Mouse (Mus musculus) neural tube, embryonic 10.5 days (tissue): ENCODE data around the gene Ebpl.
"Not testable (repeated sequence)": the region's sequence is repeated elsewhere in the genome, so short reads cannot be mapped to it uniquely, and the experiment has no call there.

ENCODE experiments used
- DNase-seq: peaks from one replicate; pipeline ENCODE4 v3.0.0-alpha.2; 2017; ENCODE audit warnings: low spot score; ENCODE audit errors: extremely low spot score

Ebpl gene

GRCm38 (mm10) chr14:61327618-61328450, 32.4 kb downstream of the Ebpl start:
- peak; percentile 48 for DNase-seq

- DNase-seq: not testable (repeated sequence)
These were observed 33.2 kb downstream of the Ebpl start for GRCm38 (mm10) chr14:61327007-61327406.

GRCm38 (mm10) chr14:61322740-61323139, 37.5 kb downstream of the Ebpl start:
- no peak for DNase-seq

GRCm38 (mm10) chr14:61321200-61321599, 39.0 kb downstream of the Ebpl start:
- DNase-seq: no peak

- DNase-seq: no peak
These were observed 39.5 kb downstream of the Ebpl start for GRCm38 (mm10) chr14:61320765-61321164.

- DNase-seq: peak; percentile 48
These were observed 43.4 kb downstream of the Ebpl start for GRCm38 (mm10) chr14:61316861-61317260.

- no peak for DNase-seq
These were observed 49.3 kb downstream of the Ebpl start for GRCm38 (mm10) chr14:61310963-61311362.

GRCm38 (mm10) chr14:61310036-61310772, 50.0 kb downstream of the Ebpl start:
- DNase-seq: no peak

GRCm38 (mm10) chr14:61309593-61309992, 50.6 kb downstream of the Ebpl start, which contains the start of gene Arl11:
TSS of gene Arl11 (plus strand) at chr14:61309753.
- no peak for DNase-seq

- no peak for DNase-seq
These were observed 56.1 kb downstream of the Ebpl start for GRCm38 (mm10) chr14:61303969-61304609.

- no peak for DNase-seq
These were observed 57.8 kb downstream of the Ebpl start for GRCm38 (mm10) chr14:61302428-61302827.

- DNase-seq: no peak
These were observed 58.9 kb downstream of the Ebpl start for GRCm38 (mm10) chr14:61301323-61301722.

GRCm38 (mm10) chr14:61299810-61300209, 60.4 kb downstream of the Ebpl start:
- DNase-seq: no peak

- peak; percentile 70 for DNase-seq
These were observed 65.5 kb downstream of the Ebpl start for GRCm38 (mm10) chr14:61294738-61295079.

- peak; percentile 43 for DNase-seq
These were observed 66.1 kb downstream of the Ebpl start for GRCm38 (mm10) chr14:61293884-61294737.

- no peak for DNase-seq
These were observed 69.6 kb downstream of the Ebpl start for GRCm38 (mm10) chr14:61290664-61291063.

GRCm38 (mm10) chr14:61288606-61289286, 71.5 kb downstream of the Ebpl start:
- DNase-seq: no peak
